Mouse (Mus musculus): ENCODE results near the gene Cops7b. TPM values are rescaled to one million over a fixed set of nuclear protein-coding genes. Genes with fewer than 3 reads are reported as not detected.
"Not testable (repeated sequence)": the region's sequence is repeated elsewhere in the genome, so short reads cannot be mapped to it uniquely, and the experiment has no call there.

Cops7b gene
- 39.1 and 41.2 TPM in 2 replicates for polyA plus RNA-seq (2015; fragmentation: Nextera tagmentation; extraction: Ambion mirVana)

DNA sequence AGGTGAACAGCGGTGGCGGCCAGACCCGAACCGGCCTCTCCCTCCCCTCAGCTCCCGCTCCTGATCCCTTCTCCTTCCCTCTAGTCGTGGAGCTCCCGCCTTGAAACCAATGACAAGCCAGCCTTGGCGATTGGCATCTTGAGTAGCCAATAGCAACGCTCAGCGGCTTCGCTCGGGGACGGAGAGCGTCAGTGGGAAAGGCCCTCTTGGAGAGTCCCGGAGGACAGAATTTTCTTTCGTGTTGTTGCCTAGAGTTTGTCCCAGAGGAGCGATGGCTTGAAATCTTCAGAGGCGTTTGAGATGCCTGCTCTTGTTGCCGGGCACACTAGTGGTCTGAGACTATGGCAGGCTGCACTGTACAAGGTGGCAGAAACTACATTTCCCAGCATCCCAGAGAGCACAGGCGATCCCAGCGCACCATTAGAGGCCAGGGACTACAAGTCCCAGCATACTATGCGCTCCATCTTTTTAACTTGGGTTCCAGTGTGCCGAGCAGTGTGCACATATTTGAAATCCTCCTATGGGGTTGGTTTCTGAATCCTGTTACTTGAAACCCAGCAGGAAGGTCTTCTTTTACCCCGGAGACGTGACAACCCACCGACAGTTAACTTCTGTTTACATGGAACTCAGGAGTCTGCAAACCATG, at the start of gene Cops7b, which contains the start of gene Pde6d:
TSS of gene Cops7b (plus strand) at position 454 of the 646 bp plus-strand sequence.
TSS of gene Pde6d (minus strand) at position 179 of the 646 bp plus-strand sequence.
- Histone ChIP-seq H3K4me2 (replicated peaks) (peak within 1 kb of the TSS; percentile 62), H3K4me1 (peaks cover 23% of the 10 kb centered on the region), H3K27ac (replicated peaks) (peak within 1 kb of the TSS; percentile 70), H3K9ac (peak within 1 kb of the TSS; percentile 79), H3K4me3 (replicated peaks) (peak within 1 kb of the TSS; percentile 78), H3K9me3 (replicated peaks) (no peaks in the 10 kb centered on the region), H3K27me3 (no peaks in the 10 kb centered on the region), H3K36me3 (no peaks in the 10 kb centered on the region)
- ATAC-seq (ENCODE audit: insufficient number of reproducible peaks, low FRiP score, low TSS enrichment, low read depth) = peak; percentile 97
- WGBS = 0% methylated on average over 26 of the region's 26 CpGs

DNA sequence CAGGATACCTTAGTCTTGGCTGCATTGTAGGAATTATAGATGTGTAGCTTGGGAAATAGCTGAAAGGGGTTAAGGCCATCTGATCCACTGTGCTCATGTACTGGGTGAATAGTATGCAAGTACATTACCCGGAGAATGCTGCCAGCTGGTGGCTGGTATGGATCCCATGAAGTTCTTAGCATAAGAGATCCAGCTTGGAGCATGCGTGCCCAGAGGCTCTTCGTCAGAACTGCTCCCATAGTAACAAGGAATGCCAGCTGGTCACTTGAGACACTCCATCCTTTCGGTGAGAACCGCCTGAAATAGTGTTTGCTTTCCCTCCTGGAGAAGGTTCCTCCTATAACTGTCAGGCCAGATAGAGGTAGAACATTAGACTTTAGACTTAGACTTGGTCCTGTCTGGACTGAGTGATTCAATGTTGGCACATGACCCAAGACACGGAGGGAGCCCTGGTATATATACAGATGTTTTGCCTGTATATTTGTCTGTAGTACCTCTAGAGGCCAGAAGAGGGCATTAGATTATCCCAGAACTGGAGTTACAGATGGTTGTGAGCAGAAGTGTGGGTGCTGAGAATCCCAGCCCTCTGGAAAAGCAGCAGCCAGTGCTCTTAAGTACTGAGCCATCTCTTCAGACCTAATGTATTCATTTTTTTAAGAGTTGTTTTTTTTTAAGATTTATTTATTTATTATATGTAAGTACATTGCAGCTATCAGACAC, 49.1 kb upstream of the Cops7b start:
- 83% methylated on average over 6 of the region's 6 CpGs for WGBS
- no peak overlapping the region for H3K4me2 ChIP-seq (replicated peaks)
- no peaks in the 10 kb centered on the region for H3K9me3 ChIP-seq (replicated peaks)
- no peak overlapping the region for H3K27ac ChIP-seq (replicated peaks)
- H3K9ac ChIP-seq = no peak overlapping the region
- H3K4me1 ChIP-seq = peaks cover 30% of the 10 kb centered on the region
- H3K27me3 ChIP-seq = no peaks in the 10 kb centered on the region
- no peak for ATAC-seq (ENCODE audit: insufficient number of reproducible peaks, low FRiP score, low TSS enrichment, low read depth)
- no peak overlapping the region for H3K4me3 ChIP-seq (replicated peaks)
- H3K36me3 ChIP-seq = peaks cover 14% of the 10 kb centered on the region; the same call in 1 of the 2 replicates

DNA sequence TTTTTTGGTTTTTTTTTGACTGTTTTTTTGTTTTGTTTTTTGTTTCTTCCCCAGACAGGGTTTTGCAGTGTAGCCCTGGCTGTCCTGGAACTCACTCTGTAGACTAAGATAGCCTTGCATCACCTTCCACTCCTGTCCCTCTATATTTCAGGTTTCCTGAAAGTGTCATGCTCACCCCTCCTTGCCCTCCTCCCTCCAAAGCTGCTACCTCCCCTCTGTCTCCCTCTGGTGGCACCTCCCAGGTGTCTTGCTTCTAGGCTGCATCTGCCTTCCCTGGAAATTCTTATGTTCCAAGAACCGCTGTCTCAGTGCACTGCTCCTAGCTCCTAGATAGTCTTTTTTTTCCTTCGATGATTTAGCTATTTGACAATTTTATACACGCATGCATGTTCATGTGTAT, 44.3 kb upstream of the Cops7b start:
- no peak for ATAC-seq (ENCODE audit: insufficient number of reproducible peaks, low FRiP score, low TSS enrichment, low read depth)
- H3K4me2 ChIP-seq (replicated peaks) = no peak overlapping the region
- H3K27ac ChIP-seq (replicated peaks) = no peak overlapping the region
- no peak overlapping the region for H3K9ac ChIP-seq
- WGBS = 63% methylated on average over 3 of the region's 3 CpGs
- H3K4me3 ChIP-seq (replicated peaks) = no peak overlapping the region
- no peaks in the 10 kb centered on the region for H3K4me1 ChIP-seq
- H3K9me3 ChIP-seq (replicated peaks) = no peaks in the 10 kb centered on the region
- no peaks in the 10 kb centered on the region for H3K27me3 ChIP-seq
- peaks cover 22% of the 10 kb centered on the region for H3K36me3 ChIP-seq

DNA sequence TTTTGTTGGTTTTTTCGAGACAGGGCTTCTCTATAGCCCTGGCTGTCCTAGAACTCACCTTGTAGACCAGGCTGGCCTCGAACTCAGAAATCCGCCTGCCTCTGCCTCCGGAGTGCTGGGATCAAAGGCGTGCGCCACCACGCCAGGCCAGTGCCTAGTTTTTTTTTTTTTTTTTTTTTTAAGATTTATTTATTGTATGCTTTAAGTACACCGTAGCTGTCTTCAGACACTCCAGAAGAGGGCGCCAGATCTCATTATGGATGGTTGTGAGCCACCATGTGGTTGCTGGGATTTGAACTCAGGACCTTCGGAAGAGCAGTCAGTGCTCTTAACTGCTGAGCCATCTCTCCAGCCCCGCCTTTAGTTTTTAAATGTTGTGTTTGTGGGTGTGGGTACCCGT, 43.1 kb upstream of the Cops7b start:
- H3K36me3 ChIP-seq = peaks cover 34% of the 10 kb centered on the region
- H3K9me3 ChIP-seq (replicated peaks); H3K27me3 ChIP-seq; H3K4me3 ChIP-seq (replicated peaks); H3K27ac ChIP-seq (replicated peaks); H3K4me2 ChIP-seq (replicated peaks); H3K4me1 ChIP-seq; ATAC-seq (ENCODE audit: insufficient number of reproducible peaks, low FRiP score, low TSS enrichment, low read depth); H3K9ac ChIP-seq: not testable (repeated sequence)
- WGBS = 88% methylated on average over 12 of the region's 12 CpGs

DNA sequence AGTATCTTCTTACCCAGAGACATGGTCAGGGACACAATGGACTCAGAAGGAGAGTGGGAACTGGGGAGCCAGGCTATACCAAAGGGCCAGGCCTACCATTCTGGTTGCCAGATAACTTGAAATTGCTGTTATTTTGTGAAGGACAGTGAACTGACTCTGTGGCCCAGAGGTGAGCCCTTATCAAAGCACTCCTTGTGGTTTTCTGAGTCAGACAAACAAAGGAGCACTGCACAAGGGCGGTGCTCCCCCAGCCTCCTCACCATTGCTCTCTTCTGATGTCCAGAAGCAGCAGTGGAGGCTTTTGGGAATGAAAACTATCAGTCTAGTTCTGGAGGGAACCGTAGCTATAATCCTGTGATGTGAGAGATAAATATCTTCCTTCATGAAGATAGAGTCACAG, 40.1 kb upstream of the Cops7b start:
- Histone ChIP-seq H3K27me3 (no peaks in the 10 kb centered on the region), H3K4me1 (no peaks in the 10 kb centered on the region), H3K9me3 (replicated peaks) (no peaks in the 10 kb centered on the region), H3K9ac (no peak overlapping the region), H3K4me2 (replicated peaks) (no peak overlapping the region), H3K4me3 (replicated peaks) (no peak overlapping the region), H3K27ac (replicated peaks) (no peak overlapping the region), H3K36me3 (peaks cover 55% of the 10 kb centered on the region)
- 88% methylated on average over 2 of the region's 2 CpGs for WGBS
- ATAC-seq (ENCODE audit: insufficient number of reproducible peaks, low FRiP score, low TSS enrichment, low read depth) = no peak

DNA sequence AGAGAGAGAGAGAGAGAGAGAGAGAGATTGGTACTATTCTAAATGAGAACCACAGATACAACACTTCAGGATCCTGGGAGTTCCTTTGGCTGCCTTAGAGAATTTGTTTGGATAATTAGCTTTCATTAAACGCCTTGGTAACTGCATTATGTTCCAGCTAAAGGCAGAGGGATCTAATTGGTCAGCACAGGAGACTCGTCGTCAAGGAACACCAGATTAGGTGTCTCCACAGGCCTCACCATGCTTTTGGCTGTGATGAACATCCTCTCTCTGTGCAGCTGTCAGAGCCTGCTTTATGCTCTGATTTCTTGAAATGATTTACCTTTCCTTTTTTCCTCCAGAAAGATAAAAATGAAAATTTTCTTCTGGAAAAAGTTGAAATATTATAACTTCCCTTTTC, 35.9 kb upstream of the Cops7b start:
- WGBS = 65% methylated on average over 3 of the region's 3 CpGs
- no peak overlapping the region for H3K4me3 ChIP-seq (replicated peaks)
- ATAC-seq (ENCODE audit: insufficient number of reproducible peaks, low FRiP score, low TSS enrichment, low read depth) = no peak
- H3K4me1 ChIP-seq = no peaks in the 10 kb centered on the region
- H3K27me3 ChIP-seq = no peaks in the 10 kb centered on the region
- H3K36me3 ChIP-seq = peaks cover 57% of the 10 kb centered on the region
- no peak overlapping the region for H3K9ac ChIP-seq
- H3K4me2 ChIP-seq (replicated peaks) = no peak overlapping the region
- H3K27ac ChIP-seq (replicated peaks) = no peak overlapping the region
- no peaks in the 10 kb centered on the region for H3K9me3 ChIP-seq (replicated peaks)

DNA sequence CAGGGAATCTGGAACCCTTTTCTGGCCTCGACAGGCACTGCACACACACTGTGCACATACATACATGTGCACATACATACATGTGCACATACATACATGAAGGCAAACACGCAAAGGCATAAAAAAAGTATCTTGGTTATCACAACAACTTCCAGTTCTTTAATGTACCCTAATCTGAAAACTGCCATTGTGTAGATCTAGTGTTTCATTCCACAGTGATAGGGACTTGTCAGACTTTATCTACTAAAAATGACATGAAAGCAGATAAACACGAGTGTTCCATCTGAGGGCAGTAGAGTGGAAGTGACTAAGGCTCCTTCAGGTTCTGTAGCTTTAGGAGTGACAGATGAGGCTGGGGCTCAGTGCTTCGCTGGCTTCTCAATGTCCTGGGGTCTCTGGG, 31.4 kb upstream of the Cops7b start:
- H3K4me2 ChIP-seq (replicated peaks) = no peak overlapping the region
- WGBS = 84% methylated on average over 4 of the region's 4 CpGs
- H3K36me3 ChIP-seq = peaks cover 15% of the 10 kb centered on the region
- no peak overlapping the region for H3K9ac ChIP-seq
- no peaks in the 10 kb centered on the region for H3K27me3 ChIP-seq
- H3K9me3 ChIP-seq (replicated peaks) = no peaks in the 10 kb centered on the region
- no peak overlapping the region for H3K4me3 ChIP-seq (replicated peaks)
- no peaks in the 10 kb centered on the region for H3K4me1 ChIP-seq
- no peak overlapping the region for H3K27ac ChIP-seq (replicated peaks)
- ATAC-seq (ENCODE audit: insufficient number of reproducible peaks, low FRiP score, low TSS enrichment, low read depth) = no peak

DNA sequence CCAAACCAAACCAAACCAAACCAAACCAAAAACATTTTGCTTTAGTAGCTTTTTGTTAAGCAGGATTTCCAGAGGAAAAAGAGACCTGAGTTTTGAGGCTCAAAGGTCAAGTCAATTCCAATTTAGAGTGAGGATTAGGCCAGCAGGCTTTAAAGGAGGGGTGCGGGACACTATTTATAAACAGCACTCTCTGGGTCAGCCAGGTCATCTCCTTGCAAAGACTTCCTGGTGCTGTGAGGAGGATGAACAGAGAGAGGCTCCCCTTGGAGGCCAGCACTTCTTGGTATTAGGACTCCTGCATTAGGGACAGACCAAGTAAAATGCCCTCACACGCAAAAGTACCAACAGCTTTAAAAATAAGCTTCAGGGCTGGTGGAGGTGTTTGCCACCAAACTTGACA, 30.8 kb upstream of the Cops7b start:
- Histone ChIP-seq H3K4me2 (replicated peaks) (no peak overlapping the region), H3K4me3 (replicated peaks) (no peak overlapping the region), H3K9me3 (replicated peaks) (no peaks in the 10 kb centered on the region), H3K27ac (replicated peaks) (no peak overlapping the region), H3K36me3 (peaks cover 16% of the 10 kb centered on the region), H3K4me1 (no peaks in the 10 kb centered on the region), H3K9ac (no peak overlapping the region), H3K27me3 (no peaks in the 10 kb centered on the region)
- WGBS = 45% methylated on average over 2 of the region's 2 CpGs
- no peak for ATAC-seq (ENCODE audit: insufficient number of reproducible peaks, low FRiP score, low TSS enrichment, low read depth)

DNA sequence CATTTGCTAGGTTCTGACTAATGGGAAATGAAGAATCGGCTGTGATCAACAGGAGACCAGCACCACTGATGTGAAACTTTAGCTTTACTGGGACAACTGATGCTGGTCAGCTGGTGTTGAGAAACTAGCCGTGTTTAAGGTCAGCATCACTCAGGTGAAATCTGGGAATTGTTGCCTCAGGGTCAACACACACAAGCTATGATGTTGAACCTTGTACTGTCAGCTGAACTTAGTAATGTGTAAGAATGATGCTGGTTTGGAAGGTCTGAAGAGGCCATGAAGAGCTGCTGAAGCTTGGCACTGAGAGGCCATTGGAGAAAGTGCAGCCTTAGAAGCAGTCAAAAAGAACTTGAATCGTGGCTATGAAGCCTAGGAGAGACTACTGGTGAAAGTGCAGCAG, 27.0 kb upstream of the Cops7b start:
- Histone ChIP-seq H3K27ac (replicated peaks) (no peak overlapping the region), H3K9ac (no peak overlapping the region), H3K4me1 (no peaks in the 10 kb centered on the region), H3K27me3 (no peaks in the 10 kb centered on the region), H3K4me3 (replicated peaks) (no peak overlapping the region), H3K9me3 (replicated peaks) (no peaks in the 10 kb centered on the region), H3K36me3 (peaks cover 9% of the 10 kb centered on the region; the same call in 1 of the 2 replicates), H3K4me2 (replicated peaks) (no peak overlapping the region)
- ATAC-seq (ENCODE audit: insufficient number of reproducible peaks, low FRiP score, low TSS enrichment, low read depth) = no peak
- WGBS = 81% methylated on average over 3 of the region's 3 CpGs

DNA sequence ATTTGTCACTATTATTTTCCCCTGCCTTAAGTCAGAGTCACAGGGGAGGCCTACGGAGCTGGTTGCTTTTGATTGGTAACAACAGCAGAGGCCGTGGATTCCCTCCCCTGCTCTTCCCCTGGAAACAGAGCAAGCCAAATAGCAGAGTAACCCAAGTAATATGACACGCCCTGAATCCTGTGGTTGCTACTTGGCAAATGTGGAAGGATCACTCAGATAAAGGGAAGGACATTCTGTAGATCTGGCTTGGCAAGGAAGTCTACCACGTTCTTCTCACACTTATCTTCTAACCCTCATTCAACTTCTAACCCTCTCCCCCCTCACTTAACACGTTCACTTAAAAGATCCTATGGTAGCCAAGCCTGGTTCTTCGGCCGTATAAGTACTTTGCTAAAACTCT, 24.8 kb upstream of the Cops7b start:
- H3K9me3 ChIP-seq (replicated peaks) = no peaks in the 10 kb centered on the region
- no peaks in the 10 kb centered on the region for H3K4me1 ChIP-seq
- H3K27ac ChIP-seq (replicated peaks) = no peak overlapping the region
- 59% methylated on average over 7 of the region's 7 CpGs for WGBS
- no peak overlapping the region for H3K4me2 ChIP-seq (replicated peaks)
- 0 out of 2 replicates have a peak, but pooled peaks cover 5% of the 10 kb centered on the region for H3K36me3 ChIP-seq
- no peaks in the 10 kb centered on the region for H3K27me3 ChIP-seq
- H3K4me3 ChIP-seq (replicated peaks) = no peak overlapping the region
- peak; percentile 51; the same call in 1 of the 2 replicates for ATAC-seq (ENCODE audit: insufficient number of reproducible peaks, low FRiP score, low TSS enrichment, low read depth)
- no peak overlapping the region for H3K9ac ChIP-seq

DNA sequence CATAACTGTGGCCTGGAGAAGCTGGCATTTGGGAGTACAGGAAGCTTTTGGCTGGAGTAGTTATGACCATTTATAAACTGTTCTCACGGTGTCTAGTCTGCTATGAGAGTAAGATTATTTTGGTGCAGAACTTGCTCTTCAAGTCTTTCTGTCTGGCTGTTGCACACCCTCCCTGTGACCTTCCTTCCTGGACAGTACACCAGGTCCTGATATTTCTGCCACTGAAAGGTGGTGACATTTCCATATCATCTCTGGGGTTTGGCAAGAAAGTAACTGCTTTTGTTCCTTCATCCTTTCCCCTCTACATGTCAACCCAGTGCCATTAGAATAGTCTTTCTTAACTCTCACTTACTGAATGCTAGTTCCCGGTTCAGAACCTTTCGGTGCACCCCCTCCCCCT, 23.5 kb upstream of the Cops7b start:
- Histone ChIP-seq H3K9ac (no peak overlapping the region), H3K4me3 (replicated peaks) (no peak overlapping the region), H3K36me3 (peaks cover 14% of the 10 kb centered on the region), H3K27ac (replicated peaks) (no peak overlapping the region), H3K4me1 (no peaks in the 10 kb centered on the region), H3K4me2 (replicated peaks) (no peak overlapping the region), H3K9me3 (replicated peaks) (no peaks in the 10 kb centered on the region), H3K27me3 (no peaks in the 10 kb centered on the region)
- ATAC-seq (ENCODE audit: insufficient number of reproducible peaks, low FRiP score, low TSS enrichment, low read depth) = no peak
- WGBS = 86% methylated on average over 3 of the region's 3 CpGs
